Mouse (Mus musculus) embryonic facial prominence, embryonic 13.5 days (tissue): ENCODE results near the gene Cdk8. TPM values are rescaled to one million over a fixed set of nuclear protein-coding genes. Genes with fewer than 3 reads are reported as not detected.

ENCODE experiments used
- ATAC-seq: fragments of 200-750 bp; cut with Nextera tagmentation; 2 replicates; pipeline ENCODE4 v1.8.0; 2017; ENCODE audit warnings: low read depth; ENCODE audit not compliant: insufficient number of reproducible peaks, insufficient read depth, low FRiP score, low TSS enrichment
- H3K27ac ChIP-seq: fragments of 300-500 bp; sonication (generic); 2 replicates; pipeline ENCODE4 v1.5.1; 2015; ENCODE audit warnings: moderate library complexity, mild to moderate bottlenecking, inconsistent platforms
- H3K27me3 ChIP-seq: fragments of 300-500 bp; sonication (generic); 2 replicates; pipeline ENCODE4 v1.6.1; 2015; ENCODE audit warnings: mild to moderate bottlenecking, inconsistent platforms
- H3K36me3 ChIP-seq: fragments of 300-500 bp; sonication (generic); 2 replicates; pipeline ENCODE4 v1.6.1; 2015; ENCODE audit warnings: mild to moderate bottlenecking, inconsistent platforms
- H3K4me1 ChIP-seq: fragments of 300-500 bp; sonication (generic); 2 replicates; pipeline ENCODE4 v1.6.1; 2015; ENCODE audit warnings: inconsistent platforms
- H3K4me2 ChIP-seq: fragments of 300-500 bp; sonication (generic); 2 replicates; pipeline ENCODE4 v1.6.1; 2015; ENCODE audit warnings: moderate library complexity, mild to moderate bottlenecking, inconsistent platforms
- H3K4me3 ChIP-seq: fragments of 300-500 bp; sonication (generic); 2 replicates; pipeline ENCODE4 v1.5.1; 2015; ENCODE audit warnings: mild to moderate bottlenecking, inconsistent platforms
- H3K9ac ChIP-seq: fragments of 300-500 bp; sonication (generic); 2 replicates; pipeline ENCODE4 v1.6.1; 2015; ENCODE audit warnings: mild to moderate bottlenecking, inconsistent platforms
- H3K9me3 ChIP-seq: fragments of 300-500 bp; sonication (generic); 2 replicates; pipeline ENCODE4 v1.6.1; 2016; ENCODE audit warnings: inconsistent platforms
- WGBS: fragments of 180-500 bp; shearing (Covaris S2); methylation state at CpG from one replicate; pipeline ENCODE4 v1.1.7; 2015; ENCODE audit warnings: mixed read lengths; 5-methylcytosine and 5-hydroxymethylcytosine counted together
- polyA plus RNA-seq: library from polyadenylated mRNA; unstranded; fragments of >200 nt; fragmentation: Nextera tagmentation; extraction: Ambion mirVana; gene quantifications from 2 replicates; pipeline ENCODE4 v1.2.1, GENCODE M21; 2015

Cdk8 gene
- polyA plus RNA-seq, 1 experiment from 2014 or later: 19.7 TPM

DNA sequence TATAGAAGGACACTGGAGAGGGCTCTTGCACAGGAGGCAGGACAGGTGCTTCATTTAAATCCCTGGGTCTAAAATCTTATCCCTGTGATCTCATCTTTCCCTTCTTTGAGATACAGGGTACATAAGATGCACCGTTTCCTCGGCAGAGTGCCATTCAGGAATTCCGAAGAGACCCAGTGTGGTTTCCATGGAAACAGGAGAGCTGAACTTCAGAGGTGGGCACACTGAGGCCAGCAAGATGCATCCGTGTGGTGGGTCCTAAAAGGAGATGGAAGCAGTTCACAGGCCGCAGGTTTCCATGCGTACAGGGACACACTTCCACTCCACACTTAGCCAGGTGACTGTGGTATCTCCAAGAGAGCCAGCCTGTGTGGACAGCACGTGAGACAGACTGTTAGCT is 101.5 kb downstream of the Cdk8 start:
- H3K36me3 ChIP-seq: no peaks in the 10 kb centered on the region
- no peak for ATAC-seq
- no peak overlapping the region for H3K4me3 ChIP-seq
- 65% methylated on average over 7 of the region's 7 CpGs for WGBS
- no peaks in the 10 kb centered on the region for H3K4me1 ChIP-seq
- H3K27me3 ChIP-seq: no peaks in the 10 kb centered on the region
- no peak overlapping the region for H3K4me2 ChIP-seq
- H3K9me3 ChIP-seq: no peaks in the 10 kb centered on the region
- no peak overlapping the region for H3K9ac ChIP-seq
- no peak overlapping the region for H3K27ac ChIP-seq

DNA sequence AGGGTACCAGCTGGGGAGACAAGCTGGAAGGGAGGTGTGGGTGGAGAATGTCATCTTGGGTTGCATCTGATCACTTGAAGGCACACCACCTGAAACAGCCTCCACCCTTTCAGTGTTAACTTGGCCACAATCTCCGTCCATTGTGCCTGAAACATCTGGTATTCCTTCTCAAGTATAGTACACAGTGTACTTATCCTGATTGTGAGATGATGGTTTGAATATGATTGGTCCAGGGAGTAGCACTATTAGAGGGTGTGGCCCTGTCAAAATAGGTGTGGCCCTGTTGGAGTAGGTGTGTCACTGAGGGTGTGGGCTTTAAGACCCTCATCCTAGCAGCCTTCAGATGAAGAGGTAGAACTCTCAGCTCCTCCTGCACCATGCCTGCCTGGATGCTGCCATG is 103.4 kb downstream of the Cdk8 start:
- no peaks in the 10 kb centered on the region for H3K9me3 ChIP-seq
- no peak overlapping the region for H3K27ac ChIP-seq
- H3K27me3 ChIP-seq: no peaks in the 10 kb centered on the region
- H3K4me2 ChIP-seq: no peak overlapping the region
- H3K4me3 ChIP-seq: no peak overlapping the region
- no peak overlapping the region for H3K9ac ChIP-seq
- no peaks in the 10 kb centered on the region for H3K36me3 ChIP-seq
- WGBS: 72% methylated on average over 1 of the region's 1 CpGs
- no peaks in the 10 kb centered on the region for H3K4me1 ChIP-seq
- no peak for ATAC-seq

DNA sequence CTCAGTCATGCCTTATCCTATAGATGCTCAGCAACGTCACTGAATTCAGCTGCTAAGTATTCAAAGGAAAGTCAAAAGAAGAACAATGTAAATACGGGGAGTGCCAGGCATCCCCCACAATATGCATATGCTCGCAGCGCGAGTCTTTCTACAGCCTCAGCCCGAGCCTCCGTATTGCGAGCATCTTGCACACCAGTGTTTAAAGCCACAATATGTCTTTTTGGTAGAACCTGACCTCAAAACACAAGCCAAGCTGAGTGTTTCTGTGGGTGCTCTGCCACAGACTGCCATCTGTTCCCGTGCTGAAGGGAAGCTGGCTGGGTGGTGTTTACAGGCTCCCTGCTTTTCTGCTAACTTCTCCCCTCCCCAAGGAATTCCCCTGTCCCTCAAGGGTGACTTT is 107.0 kb downstream of the Cdk8 start:
- no peak for ATAC-seq
- Histone ChIP-seq H3K4me1 (no peaks in the 10 kb centered on the region), H3K36me3 (no peaks in the 10 kb centered on the region), H3K4me3 (no peak overlapping the region), H3K27me3 (no peaks in the 10 kb centered on the region), H3K4me2 (no peak overlapping the region), H3K9ac (no peak overlapping the region), H3K27ac (no peak overlapping the region), H3K9me3 (no peaks in the 10 kb centered on the region)
- 62% methylated on average over 9 of the region's 9 CpGs for WGBS

DNA sequence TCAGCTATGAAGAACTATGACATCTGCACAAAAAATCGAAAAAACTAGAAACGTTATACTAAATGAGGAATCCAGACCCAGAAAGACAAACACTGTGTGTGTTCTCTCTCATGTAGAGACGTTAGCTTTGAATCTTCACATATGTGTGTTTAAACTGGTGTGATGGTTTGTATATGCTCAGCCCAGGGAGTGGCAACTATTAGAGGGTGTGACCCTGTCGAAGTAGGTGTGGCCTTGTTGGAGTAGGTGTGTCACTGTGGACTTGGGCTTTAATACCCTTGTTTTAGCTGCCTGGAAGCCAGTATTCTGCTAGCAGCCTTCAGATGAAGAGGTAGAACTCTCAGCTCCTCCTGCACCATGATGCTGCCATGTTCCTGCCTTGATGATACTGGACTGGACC is 109.0 kb downstream of the Cdk8 start:
- no peak for ATAC-seq
- Histone ChIP-seq H3K4me3 (no peak overlapping the region), H3K36me3 (no peaks in the 10 kb centered on the region), H3K9me3 (no peaks in the 10 kb centered on the region), H3K4me1 (no peaks in the 10 kb centered on the region), H3K9ac (no peak overlapping the region), H3K27me3 (no peaks in the 10 kb centered on the region), H3K4me2 (no peak overlapping the region), H3K27ac (no peak overlapping the region)
- 84% methylated on average over 4 of the region's 4 CpGs for WGBS

DNA sequence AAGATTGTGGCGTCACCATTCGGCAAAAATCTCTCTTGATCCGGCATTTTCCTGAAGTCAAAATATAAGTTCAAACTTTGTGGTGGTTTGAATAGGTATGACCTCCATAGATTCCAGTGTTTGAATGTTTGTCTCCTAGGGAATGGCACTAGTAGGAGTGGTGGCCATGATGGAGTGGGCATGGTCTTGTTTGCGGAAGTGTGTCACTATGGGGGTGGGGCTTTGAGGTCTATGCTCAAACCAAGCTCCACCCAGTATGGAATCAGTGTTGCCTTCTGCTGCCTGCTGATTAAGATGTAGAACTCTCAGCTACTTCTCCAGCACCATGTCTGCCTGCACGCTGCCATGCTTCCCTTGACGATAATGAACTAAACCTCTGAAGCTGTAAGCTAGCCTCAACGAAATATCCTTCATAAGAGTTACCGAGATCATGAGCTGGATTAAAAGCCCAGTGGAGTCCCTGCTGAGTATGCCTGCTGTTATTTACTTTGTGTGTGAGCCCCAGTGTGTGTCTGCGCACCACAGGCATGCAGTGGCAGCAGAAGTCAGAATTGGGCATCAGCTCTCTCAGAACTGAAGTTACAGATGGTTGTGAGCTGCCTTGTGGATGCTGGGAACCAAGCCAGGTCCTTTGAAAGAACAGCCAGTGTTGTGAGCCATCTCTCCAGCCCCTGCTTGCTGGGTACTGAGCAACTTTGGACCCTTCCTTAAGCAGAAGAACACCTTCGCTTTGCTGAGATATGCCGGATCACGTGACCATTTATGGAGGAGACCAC is 114.1 kb downstream of the Cdk8 start:
- H3K4me3 ChIP-seq: no peak overlapping the region
- H3K9ac ChIP-seq: no peak overlapping the region
- H3K27me3 ChIP-seq: no peaks in the 10 kb centered on the region
- WGBS: 92% methylated on average over 12 of the region's 12 CpGs
- H3K4me2 ChIP-seq: no peak overlapping the region
- no peak overlapping the region for H3K27ac ChIP-seq
- H3K36me3 ChIP-seq: no peaks in the 10 kb centered on the region
- no peak for ATAC-seq
- no peaks in the 10 kb centered on the region for H3K4me1 ChIP-seq
- no peaks in the 10 kb centered on the region for H3K9me3 ChIP-seq

DNA sequence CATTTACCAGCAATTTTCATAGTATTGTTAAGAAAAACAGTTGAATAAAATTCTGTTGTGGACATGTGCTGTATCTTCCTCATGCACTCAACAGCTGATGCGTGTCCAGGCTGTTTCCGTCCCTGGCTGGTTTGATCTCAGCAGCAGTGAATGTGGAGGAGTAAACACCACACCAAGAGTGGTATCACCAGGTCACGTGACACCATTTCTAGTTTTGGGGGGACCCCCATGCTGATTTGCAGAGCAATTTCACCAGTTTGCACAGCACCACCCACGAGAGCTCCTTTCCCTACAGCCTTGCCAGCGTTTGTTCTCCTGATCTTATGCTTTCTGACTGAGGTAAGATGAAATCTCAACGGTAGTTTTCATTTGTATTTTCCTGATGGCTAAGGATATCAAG is 116.1 kb downstream of the Cdk8 start:
- Histone ChIP-seq H3K4me2 (no peak overlapping the region), H3K9me3 (no peaks in the 10 kb centered on the region), H3K27ac (no peak overlapping the region), H3K9ac (no peak overlapping the region), H3K27me3 (no peaks in the 10 kb centered on the region), H3K4me3 (no peak overlapping the region), H3K4me1 (no peaks in the 10 kb centered on the region), H3K36me3 (no peaks in the 10 kb centered on the region)
- ATAC-seq: no peak
- WGBS: 78% methylated on average over 6 of the region's 6 CpGs

DNA sequence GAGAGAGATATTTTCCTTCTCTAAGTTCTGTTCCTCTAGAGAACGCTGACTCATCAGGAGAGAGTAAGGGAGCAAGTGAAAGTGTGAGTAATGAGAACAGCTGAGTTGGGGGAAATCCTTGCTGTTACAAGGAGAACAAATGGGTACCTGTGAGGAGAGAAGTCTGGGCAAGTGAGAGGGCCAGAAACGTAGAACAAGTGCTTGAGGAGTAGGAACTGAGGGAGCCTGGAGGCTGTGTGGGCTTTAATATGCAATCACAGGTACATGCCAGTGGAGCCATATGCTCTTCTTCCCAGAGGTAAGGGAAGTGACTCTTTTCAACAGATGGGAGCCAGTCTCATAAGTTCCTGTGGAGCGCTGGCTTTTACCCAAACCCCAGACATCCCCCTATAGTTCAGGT is 118.2 kb downstream of the Cdk8 start:
- WGBS: 75% methylated on average over 3 of the region's 3 CpGs
- no peaks in the 10 kb centered on the region for H3K4me1 ChIP-seq
- ATAC-seq: no peak

DNA sequence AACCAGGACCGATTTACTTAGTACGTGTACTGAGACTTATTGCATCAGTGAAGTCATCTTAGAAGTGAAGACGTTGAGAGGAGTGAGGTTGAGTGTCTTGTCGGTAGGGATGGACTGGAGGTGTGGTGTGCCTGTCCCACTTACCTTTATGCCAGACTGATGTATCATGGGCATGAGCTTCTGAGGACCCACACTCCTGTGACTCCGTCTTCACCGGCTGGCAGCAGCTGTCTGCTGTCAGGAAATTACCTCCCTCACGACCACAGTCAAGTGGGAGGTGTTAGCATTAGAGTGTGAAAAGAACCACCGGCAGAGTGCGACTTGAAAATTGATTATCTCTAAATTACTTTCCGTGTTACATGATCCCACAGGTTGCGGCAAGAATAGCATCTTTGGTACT is 119.8 kb downstream of the Cdk8 start:
- H3K36me3 ChIP-seq: no peaks in the 10 kb centered on the region
- WGBS: 82% methylated on average over 11 of the region's 11 CpGs
- H3K4me3 ChIP-seq: no peak overlapping the region
- no peak overlapping the region for H3K9ac ChIP-seq
- no peaks in the 10 kb centered on the region for H3K9me3 ChIP-seq
- no peaks in the 10 kb centered on the region for H3K27me3 ChIP-seq
- no peak for ATAC-seq
- no peaks in the 10 kb centered on the region for H3K4me1 ChIP-seq
- no peak overlapping the region for H3K27ac ChIP-seq
- H3K4me2 ChIP-seq: no peak overlapping the region

More for the DNA sequence above, 118.2 kb downstream of the Cdk8 start:
- Histone ChIP-seq H3K27ac (no peak overlapping the region), H3K9ac (no peak overlapping the region), H3K27me3 (no peaks in the 10 kb centered on the region), H3K36me3 (no peaks in the 10 kb centered on the region), H3K4me2 (no peak overlapping the region), H3K4me3 (no peak overlapping the region), H3K9me3 (no peaks in the 10 kb centered on the region)

DNA sequence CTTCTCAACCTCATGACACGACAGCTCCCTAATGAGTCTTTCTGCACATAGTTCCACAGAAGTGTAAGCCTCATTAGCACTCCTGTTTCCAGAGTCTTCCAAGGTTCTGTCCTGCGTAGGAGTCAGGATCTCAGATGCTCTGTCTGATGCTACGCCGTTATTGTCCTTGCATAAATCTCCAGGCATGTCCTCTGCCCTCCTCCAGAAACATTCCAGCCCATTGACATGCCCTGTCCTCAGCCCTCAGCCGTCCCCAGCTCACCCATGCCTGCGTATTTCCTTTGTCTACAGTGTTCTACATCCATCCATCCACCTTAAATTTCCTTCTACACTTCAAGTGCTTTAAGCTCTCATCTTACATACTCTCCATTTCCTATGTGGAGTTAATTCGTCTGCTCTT is 121.0 kb downstream of the Cdk8 start:
- Histone ChIP-seq H3K9ac (no peak overlapping the region), H3K4me1 (no peaks in the 10 kb centered on the region), H3K36me3 (no peaks in the 10 kb centered on the region), H3K9me3 (no peaks in the 10 kb centered on the region), H3K4me3 (no peak overlapping the region), H3K27me3 (no peaks in the 10 kb centered on the region), H3K4me2 (no peak overlapping the region), H3K27ac (no peak overlapping the region)
- 84% methylated on average over 7 of the region's 7 CpGs for WGBS
- no peak for ATAC-seq

Other genes with a start within 250 kb of the Cdk8 start
- not detected in 2 replicates for gene Cyp3a25, start 221.6 kb upstream of the Cdk8 start, polyA plus RNA-seq
- gene Cyp3a59, start 152.0 kb upstream of the Cdk8 start, polyA plus RNA-seq: not detected in 2 replicates
- gene Gm5565, start 70.7 kb upstream of the Cdk8 start, polyA plus RNA-seq: not detected in 2 replicates
- gene Gm6309, start 60.5 kb upstream of the Cdk8 start, polyA plus RNA-seq: not detected in 2 replicates
- not detected in 2 replicates for gene 1700001J03Rik, start 45.9 kb upstream of the Cdk8 start, polyA plus RNA-seq
- gene Rnf6, start 9.7 kb upstream of the Cdk8 start, polyA plus RNA-seq: 34.6 and 37.3 TPM in 2 replicates
- 4.8 and 4.9 TPM in 2 replicates for gene Wasf3, start 153.8 kb downstream of the Cdk8 start, polyA plus RNA-seq